Mouse (Mus musculus): ENCODE measurements at regions not wholly inside any gene's neighbourhood (a gene's known extent, or its start where the extent isn't known, plus 50 kb on each side); places are given as distances from the start of the nearest gene placed in this dataset.

- no peak for TF ChIP-seq POLR2A (IDR thresholded peaks at IDR 0.05; ENCODE audit: insufficient read depth, low read depth, low read length)
- peak; percentile 29 for TF ChIP-seq CTCF (IDR thresholded peaks at IDR 0.05)
Observed at GRCm38 (mm10) chr2:172150898-172151297, 97.4 kb upstream of the Mc3r start.

All from heart, adult 2 months (tissue).